Mouse (Mus musculus) stomach, postnatal 0 days (tissue): ENCODE results near the gene Ralgapa1.

ENCODE experiments used
- CTCF ChIP-seq: IDR thresholded peaks from 2 replicates; pipeline ENCODE4 v1.5.1; 2016; ENCODE audit warnings: antibody characterized with exemption, low read depth, mild to moderate bottlenecking, moderate library complexity
- EP300 ChIP-seq: optimal IDR thresholded peaks from 2 replicates; pipeline ENCODE3; 2016; ENCODE audit warnings: antibody characterized with exemption

DNA sequence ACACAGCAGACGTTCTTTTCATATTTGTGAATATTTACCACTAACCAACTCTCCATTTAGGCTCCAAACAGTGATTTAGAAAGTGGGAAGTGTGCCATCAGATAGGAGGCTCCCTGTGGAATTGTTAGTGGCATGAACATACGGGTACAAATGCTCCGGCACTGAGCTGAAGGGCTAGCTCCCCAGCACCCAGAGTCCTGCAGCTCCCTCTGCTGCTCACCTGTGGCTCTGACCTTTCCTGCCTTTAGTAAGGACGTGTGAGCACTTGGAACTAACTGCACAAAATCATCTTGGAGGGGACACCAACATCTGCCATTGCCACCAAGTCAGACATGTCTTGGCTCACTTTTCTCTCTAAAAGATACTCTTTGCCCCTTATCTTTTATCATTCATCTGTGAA is 194.3 kb downstream of the Ralgapa1 start:
- TF ChIP-seq CTCF (peak; percentile 63), EP300 (no peak)
